Mouse (Mus musculus): ENCODE data around the gene Egfl7. TPM values are rescaled to one million over a fixed set of nuclear protein-coding genes. Genes with fewer than 3 reads are reported as not detected.

The Egfl7 gene
- polyA plus RNA-seq (2015; fragmentation: Nextera tagmentation; extraction: Ambion mirVana), result 55.1 and 64.6 TPM in 2 replicates

GRCm38 (mm10) chr2:26579714-26580113, at the start of gene Egfl7:
Egfl7 (plus strand) TSS chr2:26580014.
- no peak within 1 kb of the TSS; the same call in 1 of the 2 replicates for H3K4me2 ChIP-seq
- no peaks in the 10 kb centered on the region for H3K9me3 ChIP-seq (replicated peaks)
- no peak within 1 kb of the TSS for H3K4me3 ChIP-seq (replicated peaks)
- WGBS (ENCODE audit: insufficient replicate concordance), result 56% methylated on average over 1 of the region's 1 CpGs
- H3K27me3 ChIP-seq, result peaks cover 14% of the 10 kb centered on the region; the same call in 1 of the 2 replicates
- H3K9ac ChIP-seq, result no peak within 1 kb of the TSS
- H3K36me3 ChIP-seq (replicated peaks), result no peaks in the 10 kb centered on the region
- peaks cover 37% of the 10 kb centered on the region for H3K4me1 ChIP-seq (replicated peaks)
- ATAC-seq (ENCODE audit: insufficient read depth), result no peak
- H3K27ac ChIP-seq (replicated peaks), result no peak within 1 kb of the TSS

GRCm38 (mm10) chr2:26531829-26532228, 48.0 kb upstream of the Egfl7 start:
- H3K4me1 ChIP-seq (replicated peaks), result peaks cover 15% of the 10 kb centered on the region
- H3K27me3 ChIP-seq, result no peaks in the 10 kb centered on the region
- no peak overlapping the region for H3K9ac ChIP-seq
- no peak overlapping the region for H3K4me2 ChIP-seq
- H3K36me3 ChIP-seq (replicated peaks), result no peaks in the 10 kb centered on the region
- no peaks in the 10 kb centered on the region for H3K9me3 ChIP-seq (replicated peaks)
- no peak for ATAC-seq (ENCODE audit: insufficient read depth)
- no peak overlapping the region for H3K4me3 ChIP-seq (replicated peaks)
- no peak overlapping the region for H3K27ac ChIP-seq (replicated peaks)
- 67% methylated on average over 6 of the region's 6 CpGs for WGBS (ENCODE audit: insufficient replicate concordance)

GRCm38 (mm10) chr2:26533249-26533648, 46.6 kb upstream of the Egfl7 start:
- Histone ChIP-seq H3K4me3 (replicated peaks) (no peak overlapping the region), H3K4me2 (no peak overlapping the region), H3K27ac (replicated peaks) (no peak overlapping the region), H3K9ac (no peak overlapping the region), H3K9me3 (replicated peaks) (no peaks in the 10 kb centered on the region), H3K4me1 (replicated peaks) (peaks cover 15% of the 10 kb centered on the region), H3K36me3 (replicated peaks) (no peaks in the 10 kb centered on the region), H3K27me3 (no peaks in the 10 kb centered on the region)
- no peak for ATAC-seq (ENCODE audit: insufficient read depth)
- 55% methylated on average over 5 of the region's 5 CpGs for WGBS (ENCODE audit: insufficient replicate concordance)

GRCm38 (mm10) chr2:26534161-26534560, 45.7 kb upstream of the Egfl7 start:
- Histone ChIP-seq H3K27me3 (no peaks in the 10 kb centered on the region), H3K36me3 (replicated peaks) (no peaks in the 10 kb centered on the region), H3K9ac (no peak overlapping the region), H3K4me1 (replicated peaks) (peaks cover 15% of the 10 kb centered on the region), H3K4me2 (no peak overlapping the region), H3K27ac (replicated peaks) (no peak overlapping the region), H3K4me3 (replicated peaks) (no peak overlapping the region), H3K9me3 (replicated peaks) (no peaks in the 10 kb centered on the region)
- 36% methylated on average over 3 of the region's 3 CpGs for WGBS (ENCODE audit: insufficient replicate concordance)
- ATAC-seq (ENCODE audit: insufficient read depth), result no peak

GRCm38 (mm10) chr2:26534616-26535015, 45.2 kb upstream of the Egfl7 start:
- 5% methylated on average over 2 of the region's 2 CpGs for WGBS (ENCODE audit: insufficient replicate concordance)
- no peaks in the 10 kb centered on the region for H3K9me3 ChIP-seq (replicated peaks)
- H3K27me3 ChIP-seq, result peaks cover under 1% of the 10 kb centered on the region; the same call in 1 of the 2 replicates
- no peak overlapping the region for H3K4me2 ChIP-seq
- H3K27ac ChIP-seq (replicated peaks), result no peak overlapping the region
- H3K9ac ChIP-seq, result no peak overlapping the region
- no peak overlapping the region for H3K4me3 ChIP-seq (replicated peaks)
- ATAC-seq (ENCODE audit: insufficient read depth), result 0 out of 2 replicates have a peak, but pooled peaks have one; percentile 15
- H3K4me1 ChIP-seq (replicated peaks), result peaks cover 12% of the 10 kb centered on the region
- H3K36me3 ChIP-seq (replicated peaks), result no peaks in the 10 kb centered on the region

- no peak overlapping the region for H3K4me2 ChIP-seq
- H3K4me1 ChIP-seq (replicated peaks), result peaks cover 12% of the 10 kb centered on the region
- no peaks in the 10 kb centered on the region for H3K36me3 ChIP-seq (replicated peaks)
- no peak overlapping the region for H3K4me3 ChIP-seq (replicated peaks)
- H3K9me3 ChIP-seq (replicated peaks), result no peaks in the 10 kb centered on the region
- WGBS (ENCODE audit: insufficient replicate concordance), result 62% methylated on average over 4 of the region's 4 CpGs
- ATAC-seq (ENCODE audit: insufficient read depth), result no peak
- H3K27ac ChIP-seq (replicated peaks), result no peak overlapping the region
- no peak overlapping the region for H3K9ac ChIP-seq
- peaks cover 9% of the 10 kb centered on the region for H3K27me3 ChIP-seq
These were observed 44.2 kb upstream of the Egfl7 start for GRCm38 (mm10) chr2:26535517-26536045.

GRCm38 (mm10) chr2:26539516-26539915, 40.3 kb upstream of the Egfl7 start:
- Histone ChIP-seq H3K9me3 (replicated peaks) (no peaks in the 10 kb centered on the region), H3K36me3 (replicated peaks) (no peaks in the 10 kb centered on the region), H3K9ac (no peak overlapping the region), H3K4me2 (no peak overlapping the region), H3K27ac (replicated peaks) (no peak overlapping the region), H3K4me1 (replicated peaks) (peaks cover 8% of the 10 kb centered on the region), H3K27me3 (peaks cover 10% of the 10 kb centered on the region), H3K4me3 (replicated peaks) (no peak overlapping the region)
- WGBS (ENCODE audit: insufficient replicate concordance), result 52% methylated on average over 2 of the region's 2 CpGs
- no peak for ATAC-seq (ENCODE audit: insufficient read depth)

GRCm38 (mm10) chr2:26540721-26541120, 39.1 kb upstream of the Egfl7 start:
- H3K4me1 ChIP-seq (replicated peaks), result no peaks in the 10 kb centered on the region; the same call in 1 of the 2 replicates
- ATAC-seq (ENCODE audit: insufficient read depth), result no peak

GRCm38 (mm10) chr2:26541258-26541910, 38.4 kb upstream of the Egfl7 start:
- no peaks in the 10 kb centered on the region for H3K9me3 ChIP-seq (replicated peaks)
- H3K9ac ChIP-seq, result no peak overlapping the region
- H3K4me1 ChIP-seq (replicated peaks), result no peaks in the 10 kb centered on the region; the same call in 1 of the 2 replicates
- peaks cover 10% of the 10 kb centered on the region for H3K27me3 ChIP-seq
- no peaks in the 10 kb centered on the region for H3K36me3 ChIP-seq (replicated peaks)
- H3K4me2 ChIP-seq, result no peak overlapping the region
- 43% methylated on average over 9 of the region's 9 CpGs for WGBS (ENCODE audit: insufficient replicate concordance)
- ATAC-seq (ENCODE audit: insufficient read depth), result no peak
- H3K4me3 ChIP-seq (replicated peaks), result no peak overlapping the region
- no peak overlapping the region for H3K27ac ChIP-seq (replicated peaks)

More at GRCm38 (mm10) chr2:26540721-26541120, 39.1 kb upstream of the Egfl7 start:
- Histone ChIP-seq H3K9ac (no peak overlapping the region), H3K9me3 (replicated peaks) (no peaks in the 10 kb centered on the region), H3K36me3 (replicated peaks) (no peaks in the 10 kb centered on the region), H3K4me3 (replicated peaks) (no peak overlapping the region), H3K27me3 (peaks cover 10% of the 10 kb centered on the region), H3K4me2 (no peak overlapping the region), H3K27ac (replicated peaks) (no peak overlapping the region)
- WGBS (ENCODE audit: insufficient replicate concordance), result 47% methylated on average over 7 of the region's 7 CpGs

GRCm38 (mm10) chr2:26543155-26543554, 36.7 kb upstream of the Egfl7 start:
- no peaks in the 10 kb centered on the region for H3K9me3 ChIP-seq (replicated peaks)

GRCm38 (mm10) chr2:26543768-26544167, 36.0 kb upstream of the Egfl7 start:
- no peak overlapping the region for H3K9ac ChIP-seq
- WGBS (ENCODE audit: insufficient replicate concordance), result 54% methylated on average over 8 of the region's 8 CpGs
- no peak for ATAC-seq (ENCODE audit: insufficient read depth)
- no peaks in the 10 kb centered on the region for H3K9me3 ChIP-seq (replicated peaks)
- peaks cover 10% of the 10 kb centered on the region for H3K27me3 ChIP-seq
- no peak overlapping the region for H3K4me2 ChIP-seq
- no peaks in the 10 kb centered on the region for H3K36me3 ChIP-seq (replicated peaks)
- peaks cover 3% of the 10 kb centered on the region for H3K4me1 ChIP-seq (replicated peaks)
- H3K27ac ChIP-seq (replicated peaks), result no peak overlapping the region
- H3K4me3 ChIP-seq (replicated peaks), result no peak overlapping the region

More at GRCm38 (mm10) chr2:26543155-26543554, 36.7 kb upstream of the Egfl7 start:
- Histone ChIP-seq H3K4me1 (replicated peaks) (peaks cover 3% of the 10 kb centered on the region; the same call in 1 of the 2 replicates), H3K27ac (replicated peaks) (no peak overlapping the region), H3K4me2 (no peak overlapping the region), H3K4me3 (replicated peaks) (no peak overlapping the region), H3K9ac (no peak overlapping the region), H3K27me3 (peaks cover 10% of the 10 kb centered on the region), H3K36me3 (replicated peaks) (no peaks in the 10 kb centered on the region)
- WGBS (ENCODE audit: insufficient replicate concordance), result 54% methylated on average over 4 of the region's 4 CpGs
- peak; percentile 26; the same call in 1 of the 2 replicates for ATAC-seq (ENCODE audit: insufficient read depth)
